Mouse (Mus musculus): Measurements from ENCODE around the gene Stab2. TPM values are rescaled to one million over a fixed set of nuclear protein-coding genes. Genes with fewer than 3 reads are reported as not detected.

Gene Stab2
- polyA plus RNA-seq (2015; fragmentation: Nextera tagmentation; extraction: Ambion mirVana), result 0.59 and 0.67 TPM in 2 replicates

DNA sequence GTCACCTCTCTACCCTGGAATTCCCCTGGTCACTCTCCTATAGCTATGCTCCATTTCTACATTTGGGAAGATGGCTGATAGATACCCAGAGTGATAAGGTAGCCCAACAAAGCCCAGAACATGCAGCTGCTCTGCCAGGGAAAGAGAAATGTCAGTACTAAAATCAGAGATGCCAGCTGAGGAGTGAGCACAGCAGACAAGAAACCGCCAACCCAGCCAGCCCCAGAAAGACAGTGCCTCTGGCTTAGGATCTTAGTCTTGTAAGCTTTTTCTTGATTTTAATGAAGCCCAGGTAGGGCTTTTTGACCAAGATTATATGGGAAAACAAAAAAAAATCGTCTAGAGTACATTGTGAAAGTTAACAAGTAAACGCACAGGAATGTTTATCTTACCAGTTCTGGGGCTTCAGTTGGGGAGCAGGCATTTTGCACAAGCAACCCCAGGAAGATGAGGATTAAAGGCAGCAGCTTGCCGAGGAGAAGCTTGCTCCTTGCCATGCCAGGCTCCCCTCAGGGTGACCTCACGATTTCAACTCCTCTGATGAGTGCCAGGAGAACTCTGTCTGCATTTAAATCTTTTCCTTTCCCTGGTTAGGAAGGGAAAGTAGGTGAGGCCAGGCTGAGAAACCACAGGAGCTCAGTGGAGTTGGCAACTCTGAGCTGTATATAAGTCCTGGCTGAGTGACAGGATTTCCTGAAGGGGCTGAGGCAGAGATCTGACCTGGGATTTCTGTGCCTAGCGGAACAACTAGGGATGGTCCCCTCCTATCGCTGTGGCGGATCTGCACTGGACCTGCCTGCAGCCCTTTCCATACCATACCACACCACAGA is at the start of gene Stab2:
Gene Stab2 (minus strand): TSS at position 641 of the 830 bp plus-strand sequence.
- DNase-seq (ENCODE audit: low spot score), result no peak

DNA sequence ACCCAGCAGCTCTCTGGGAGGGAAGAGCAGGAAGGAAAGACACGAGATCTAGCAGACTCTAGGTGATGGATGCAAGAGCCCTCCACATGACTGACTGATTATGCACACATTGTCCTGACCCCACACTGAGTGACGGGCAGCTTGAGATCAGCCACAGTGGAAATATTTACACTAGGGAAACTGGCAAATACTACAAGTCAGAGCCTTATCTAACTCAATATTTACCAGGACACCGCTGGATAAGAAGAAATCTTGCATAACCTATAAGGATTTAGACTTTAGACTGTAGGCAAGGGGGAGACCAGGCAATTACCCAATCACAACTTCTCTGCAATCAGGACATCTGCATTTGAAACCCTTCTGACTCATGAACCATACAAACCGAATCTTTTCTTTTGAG is 43.9 kb upstream of the Stab2 start:
- no peak for DNase-seq (ENCODE audit: low spot score)

DNA sequence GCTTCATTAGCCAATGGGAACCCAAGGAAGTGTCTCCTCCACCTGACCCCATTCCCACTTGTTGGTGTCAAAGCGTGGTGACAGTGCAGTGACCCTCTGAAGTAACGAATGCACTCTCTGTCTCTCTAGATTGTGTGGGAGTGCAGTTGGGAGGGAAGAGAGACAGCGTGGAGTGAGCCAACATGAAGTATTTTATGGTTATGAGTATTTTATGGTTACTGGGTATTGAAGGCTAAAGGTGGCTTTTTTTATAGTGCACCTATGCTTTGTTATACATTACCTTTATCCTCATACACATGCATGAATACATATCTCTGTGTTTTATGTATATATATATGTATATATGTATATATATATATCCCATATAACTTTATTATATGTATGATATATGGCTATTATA is 41.4 kb upstream of the Stab2 start:
- DNase-seq (ENCODE audit: low spot score), result no peak

GRCm38 (mm10) chr10:87046931-87047468 is 39.2 kb upstream of the Stab2 start:
- peak; percentile 24 for DNase-seq (ENCODE audit: low spot score)

GRCm38 (mm10) chr10:87046469-87046868 is 38.6 kb upstream of the Stab2 start:
- DNase-seq (ENCODE audit: low spot score), result no peak

GRCm38 (mm10) chr10:87045273-87045672 is 37.4 kb upstream of the Stab2 start:
- no peak for DNase-seq (ENCODE audit: low spot score)

DNA sequence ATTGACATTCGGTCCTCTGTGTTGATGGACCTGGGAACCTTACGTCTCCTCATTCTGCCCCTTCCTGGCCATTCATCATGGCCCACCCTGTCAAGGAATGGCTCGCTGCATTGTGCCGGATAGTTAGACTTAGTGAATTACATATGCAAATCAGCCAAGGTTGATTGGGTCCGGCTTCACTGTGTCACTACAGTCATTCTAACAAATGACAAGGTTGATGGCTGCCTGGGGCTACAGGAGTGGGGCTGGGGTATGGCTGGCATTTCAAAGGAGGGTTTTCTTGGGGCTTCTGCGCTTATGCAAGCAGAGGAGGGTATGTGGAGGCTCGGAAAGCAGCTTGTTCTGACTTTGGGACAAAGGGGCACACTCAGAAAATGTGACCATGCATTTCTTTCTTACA is 33.4 kb upstream of the Stab2 start:
- no peak for DNase-seq (ENCODE audit: low spot score)

- no peak for DNase-seq (ENCODE audit: low spot score)
Observed at GRCm38 (mm10) chr10:87039800-87040199, 32.0 kb upstream of the Stab2 start.

DNA sequence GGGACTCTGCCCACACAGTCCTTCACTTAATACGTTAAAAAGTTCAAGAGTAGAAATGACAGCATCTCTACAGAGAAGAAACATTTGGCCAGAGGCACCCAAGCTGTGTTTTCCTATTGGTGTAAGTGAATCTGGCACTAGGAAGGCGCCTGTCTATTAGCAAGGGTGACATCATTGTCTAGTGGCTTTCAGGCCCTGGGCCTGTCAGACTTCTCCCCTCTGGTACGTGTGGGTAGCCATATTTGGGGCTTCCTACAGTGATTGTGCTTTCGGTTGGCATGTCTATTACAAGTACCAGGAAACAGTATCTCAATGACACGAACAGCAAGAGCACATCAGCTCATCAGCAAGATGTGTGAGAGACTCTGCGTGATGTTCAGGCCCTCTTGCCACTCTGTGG is 31.5 kb upstream of the Stab2 start:
- no peak for DNase-seq (ENCODE audit: low spot score)

DNA sequence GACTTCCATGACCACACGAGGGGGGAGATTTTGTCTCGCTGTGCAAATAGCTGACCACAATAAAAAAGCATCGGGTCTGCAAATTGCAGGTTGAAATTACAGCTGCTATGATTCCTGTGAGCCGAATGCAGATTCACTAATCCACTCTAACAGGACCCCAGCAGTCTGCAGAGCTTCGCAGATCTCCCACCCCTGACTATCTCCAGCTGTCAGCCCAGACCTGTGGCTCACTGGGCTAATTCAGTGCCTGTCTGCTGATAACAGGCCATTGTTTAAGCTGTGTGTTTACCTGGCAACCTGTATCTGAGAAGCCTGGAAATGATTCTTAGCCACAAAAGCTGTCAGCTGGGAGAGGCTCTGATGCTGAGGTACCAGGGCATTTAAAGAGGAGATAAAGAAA is 29.2 kb upstream of the Stab2 start:
- DNase-seq (ENCODE audit: low spot score), result no peak

GRCm38 (mm10) chr10:87036271-87036703 is 28.5 kb upstream of the Stab2 start:
- no peak for DNase-seq (ENCODE audit: low spot score)

GRCm38 (mm10) chr10:87035866-87036265 is 28.0 kb upstream of the Stab2 start:
- DNase-seq (ENCODE audit: low spot score), result no peak

- no peak for DNase-seq (ENCODE audit: low spot score)
Observed at GRCm38 (mm10) chr10:87032768-87033167, 24.9 kb upstream of the Stab2 start.

DNA sequence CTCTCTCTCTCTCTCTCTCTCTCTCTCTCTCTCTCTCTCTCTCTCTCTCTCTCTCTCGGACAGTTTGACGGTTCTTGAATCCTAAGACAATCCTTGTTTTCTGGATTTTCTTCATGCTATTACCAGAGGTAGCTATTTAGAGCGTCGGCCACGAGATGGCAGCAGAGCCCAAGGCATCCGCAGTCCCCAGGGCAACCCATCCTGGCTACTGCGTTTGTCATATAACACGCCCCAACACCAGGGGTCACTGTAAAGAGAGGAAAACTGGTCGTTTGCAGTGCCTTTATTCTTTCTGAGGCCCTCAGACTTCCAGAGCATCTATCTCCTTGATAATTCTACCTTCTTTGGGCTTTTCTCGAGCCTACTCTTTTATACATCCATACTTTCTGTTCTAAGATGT is 17.1 kb upstream of the Stab2 start:
- peak; percentile 82 for DNase-seq (ENCODE audit: low spot score)

DNA sequence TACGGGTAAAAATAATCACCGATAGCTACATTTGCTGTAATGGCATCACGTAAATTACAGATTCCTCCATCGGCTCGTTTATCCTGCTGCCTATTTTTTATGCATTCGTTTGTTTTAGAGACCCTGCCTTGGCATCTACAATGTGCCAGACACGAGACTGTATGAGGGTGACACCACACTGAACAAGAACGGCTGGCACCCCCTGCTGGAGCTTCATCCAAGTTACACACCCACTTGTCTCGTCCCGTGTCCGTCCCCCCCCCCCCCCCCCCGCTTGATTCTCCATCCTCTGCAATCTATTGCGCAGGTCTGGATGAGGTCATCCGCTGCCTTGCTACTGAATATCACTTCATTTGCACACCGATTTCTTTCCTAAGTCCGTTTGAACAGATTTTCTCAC is 12.9 kb upstream of the Stab2 start:
- no peak for DNase-seq (ENCODE audit: low spot score)

DNA sequence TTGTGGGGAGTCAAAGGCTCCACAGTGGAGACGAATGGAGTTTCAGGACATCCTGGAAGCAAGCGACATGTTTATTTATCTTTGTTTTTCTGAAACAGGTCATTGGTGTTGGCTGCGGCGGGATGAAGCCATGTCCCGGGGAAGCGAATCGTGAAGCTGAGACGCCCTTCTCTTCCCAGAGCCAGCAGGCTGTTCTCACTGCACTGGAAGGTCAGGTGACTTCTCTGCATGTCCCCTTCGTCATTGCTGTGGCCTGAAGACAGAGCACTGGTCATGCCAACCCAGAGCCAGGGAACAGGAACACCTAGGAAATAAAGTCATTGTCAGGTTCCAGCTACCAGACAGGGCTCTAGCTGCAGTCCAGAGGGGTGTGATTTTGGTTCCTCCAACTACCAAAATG is 11.1 kb upstream of the Stab2 start:
- DNase-seq (ENCODE audit: low spot score), result no peak

DNA sequence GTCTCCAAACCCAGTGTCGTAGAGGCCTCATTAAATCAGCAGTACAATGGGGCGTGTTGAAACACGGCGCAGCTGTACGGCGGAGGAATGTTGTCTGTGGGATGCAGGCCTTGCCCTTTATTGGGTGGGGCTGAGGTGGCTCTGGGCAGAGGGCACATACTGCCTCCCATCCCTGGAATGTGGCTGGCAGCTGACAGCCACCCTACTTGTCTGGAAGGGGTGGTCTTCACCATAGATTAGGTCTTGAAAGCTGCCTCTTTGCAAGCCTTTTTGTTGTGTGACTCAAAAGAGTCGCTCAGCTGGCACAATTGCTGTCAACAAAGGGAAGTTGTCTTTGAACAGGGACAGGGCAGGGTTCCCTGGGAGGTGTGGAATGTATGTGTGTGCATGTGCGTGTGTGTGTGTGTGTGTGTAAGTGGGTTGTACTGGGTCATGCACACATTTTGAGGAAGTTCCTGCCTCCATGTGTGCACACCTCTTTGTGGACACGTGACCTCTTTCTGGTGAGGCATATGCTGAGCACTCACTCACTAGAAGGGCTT is 8.4 kb upstream of the Stab2 start:
- DNase-seq (ENCODE audit: low spot score), result no peak

- DNase-seq (ENCODE audit: low spot score), result no peak
Observed at GRCm38 (mm10) chr10:87015403-87015802, 7.6 kb upstream of the Stab2 start.

GRCm38 (mm10) chr10:87014391-87014965 is 6.7 kb upstream of the Stab2 start:
- DNase-seq (ENCODE audit: low spot score), result no peak

GRCm38 (mm10) chr10:87012087-87012486 is 4.3 kb upstream of the Stab2 start:
- no peak for DNase-seq (ENCODE audit: low spot score)

GRCm38 (mm10) chr10:87008215-87008499 is 332 bp upstream of the Stab2 start:
- no peak for DNase-seq (ENCODE audit: low spot score)

DNA sequence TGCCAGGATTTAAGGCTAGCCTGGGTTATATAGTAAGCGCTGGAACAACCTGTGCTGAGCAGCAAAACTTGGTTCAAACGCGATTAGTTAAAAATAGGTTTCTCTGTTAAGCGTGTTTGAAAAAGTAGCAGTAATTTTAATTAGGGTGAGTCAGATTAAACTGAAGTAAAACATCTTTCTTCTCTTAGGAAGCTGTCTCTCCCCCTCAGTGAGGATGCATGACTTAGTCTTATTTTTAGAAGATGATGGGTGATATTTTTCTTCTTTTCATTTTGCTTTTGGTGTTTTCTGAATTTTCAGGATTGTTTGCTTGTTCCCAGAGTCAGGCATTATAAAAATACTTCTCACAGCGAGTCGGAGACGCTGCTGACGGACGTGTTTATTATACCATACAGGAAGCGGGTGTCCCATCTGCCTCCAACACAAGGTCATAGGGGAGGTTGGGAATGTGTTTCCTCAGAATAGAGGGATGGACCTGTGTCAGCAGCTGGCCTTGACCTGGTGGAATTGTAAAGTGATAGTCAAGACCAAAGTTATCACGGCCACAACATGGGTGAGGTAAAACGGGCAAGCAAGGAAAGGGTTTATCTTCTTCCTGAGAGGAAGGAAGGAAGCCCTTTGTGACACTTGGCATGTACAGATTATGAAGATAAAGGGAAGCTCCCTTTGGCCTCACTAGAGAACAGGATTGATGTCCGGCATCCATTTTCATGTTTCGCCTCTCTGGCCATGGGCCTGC is 15.4 kb downstream of the Stab2 start:
- no peak for DNase-seq (ENCODE audit: low spot score)
